Comparison of ENCODE assay signal across 25 mouse cellular contexts in the genomic region with DNA sequence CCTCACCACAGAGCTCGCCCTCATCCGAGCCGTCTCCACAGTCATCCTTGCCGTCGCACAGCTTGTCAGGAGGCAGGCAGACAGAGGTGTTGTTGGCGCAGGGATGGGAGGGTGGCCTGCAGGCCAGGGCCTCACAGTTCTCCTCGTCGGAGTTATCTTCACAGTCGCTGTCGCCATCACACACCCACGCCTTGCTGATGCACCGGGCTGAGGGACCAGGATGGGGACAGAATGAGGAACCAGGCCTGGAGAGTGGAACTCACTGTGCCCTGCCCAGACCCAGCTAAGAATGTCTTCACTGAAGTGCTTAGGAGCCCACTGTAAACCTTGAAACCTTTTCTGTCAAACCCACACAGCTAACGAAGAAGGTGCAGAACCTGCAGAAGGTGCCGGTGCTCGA. TPM values are rescaled to one million over a fixed set of nuclear protein-coding genes. Genes with fewer than 3 reads are reported as not detected.
DNase-seq lines count a peak whose midpoint lies in the region; ATAC-seq and TF ChIP-seq lines count a peak whose summit lies in the region.
"Had no signal": no experiment of that assay in that cellular context is flagged by ENCODE, and none has a peak within 500 bp of the region (broad histone marks: within the 10 kb centered on the region; RNA-seq: fewer than 3 reads in every experiment).

No protein-coding gene starts in this region.

- no peak for TF ChIP-seq EP300 in lung, postnatal 0 days (IDR thresholded peaks at IDR 0.05)

- H3K27ac ChIP-seq in lung, postnatal 0 days (ENCODE audit: low read length): no peak overlapping the region
- H3K27ac ChIP-seq: embryonic facial prominence, embryonic 15.5 days; heart, adult 2 months; heart, embryonic 13.5 days; hindbrain, embryonic 12.5 days; kidney, postnatal 0 days; liver, embryonic 13.5 days; midbrain, embryonic 12.5 days had no signal

- TF ChIP-seq CTCF in lung, postnatal 0 days (IDR thresholded peaks at IDR 0.05): no peak

- 0 out of 2 replicates have a peak, but pooled peaks cover 4% of the 10 kb centered on the region for H3K36me3 ChIP-seq in lung, postnatal 0 days (ENCODE audit: insufficient read depth, low read length)

- ATAC-seq in lung, postnatal 0 days: no peak
- ATAC-seq in megakaryocyte-erythroid progenitor cell, adult 5-6 weeks (replicated peaks; ENCODE audit: low FRiP score, low TSS enrichment, poor library complexity, severe bottlenecking): no peak
- ATAC-seq: forebrain, embryonic 14.5 days; Patski had no signal

- WGBS in lung, postnatal 0 days: 83% methylated on average over 15 of the region's 15 CpGs

- peak; percentile 37 for DNase-seq in layer of hippocampus, adult 11-12 months (ENCODE audit: low spot score)
- DNase-seq in layer of hippocampus, adult 18-20 months (ENCODE audit: low spot score in 2 of 2): no peak
- peak; percentile 41 for DNase-seq in lung, postnatal 25 days (ENCODE audit: low spot score)
- DNase-seq in lung, postnatal 0 days (ENCODE audit: low spot score): no peak
- peak; percentile 59 to 61 for DNase-seq in lung, postnatal 4 days
- no peak for DNase-seq in adrenal gland, adult 18-20 months (ENCODE audit: low spot score in 2 of 2)
- DNase-seq: adrenal gland, adult 2 months; cerebellum, adult 2 months; cerebellum, postnatal 36 days; embryo, embryonic 11 days; gastrocnemius, postnatal 10 days; heart, adult 2 months; heart, postnatal 14 days; kidney, adult 11 months; liver, embryonic 13.5 days; spleen, adult 18-20 months had no signal

- H3K9me3 ChIP-seq in lung, postnatal 0 days (ENCODE audit: low read length): no peaks in the 10 kb centered on the region
- H3K9me3 ChIP-seq: embryonic facial prominence, embryonic 15.5 days; heart, embryonic 13.5 days; hindbrain, embryonic 12.5 days; liver, embryonic 13.5 days; midbrain, embryonic 12.5 days had no signal

- H3K4me3 ChIP-seq in lung, postnatal 0 days (ENCODE audit: low read depth, low read length): no peak overlapping the region
- H3K4me3 ChIP-seq: embryonic facial prominence, embryonic 15.5 days; heart, adult 2 months; heart, embryonic 13.5 days; hindbrain, embryonic 12.5 days; liver, embryonic 13.5 days; midbrain, embryonic 12.5 days had no signal

- no peak overlapping the region for H3K9ac ChIP-seq in lung, postnatal 0 days (replicated peaks; ENCODE audit: low read depth)
- H3K9ac ChIP-seq: embryonic facial prominence, embryonic 15.5 days; heart, embryonic 13.5 days; hindbrain, embryonic 12.5 days; liver, embryonic 13.5 days; midbrain, embryonic 12.5 days had no signal

- H3K4me1 ChIP-seq in lung, postnatal 0 days (ENCODE audit: insufficient read depth, low read depth, low read length): no peaks in the 10 kb centered on the region
- H3K4me1 ChIP-seq: heart, embryonic 13.5 days; midbrain, embryonic 12.5 days had no signal

- no peak overlapping the region for H3K4me2 ChIP-seq in lung, postnatal 0 days (replicated peaks; ENCODE audit: low read depth, low read length)
- H3K4me2 ChIP-seq: embryonic facial prominence, embryonic 15.5 days; heart, embryonic 13.5 days; hindbrain, embryonic 12.5 days; liver, embryonic 13.5 days; midbrain, embryonic 12.5 days had no signal

- no peaks in the 10 kb centered on the region for H3K27me3 ChIP-seq in lung, postnatal 0 days (replicated peaks; ENCODE audit: insufficient read depth, low read length)
- H3K27me3 ChIP-seq: embryonic facial prominence, embryonic 15.5 days; heart, embryonic 13.5 days; hindbrain, embryonic 12.5 days; liver, embryonic 13.5 days; midbrain, embryonic 12.5 days; Patski had no signal

RNA-seq across cellular contexts. Expression of a gene that starts 43.0 kb away (rescaled TPM):
- total RNA-seq in layer of hippocampus, adult 18-20 months (2021): 100 to 1,000 TPM; 284 to 294 TPM
- 71.0 and 75.4 TPM in 2 replicates for polyA plus RNA-seq in lung, postnatal 0 days (2015; fragmentation: Nextera tagmentation; extraction: Ambion mirVana)
- total RNA-seq in adrenal gland, adult 18-20 months (2021): 100 to 1,000 TPM; 145 to 148 TPM
- total RNA-seq in megakaryocyte-erythroid progenitor cell, adult 5-6 weeks (2014; fragmentation: Nextera tagmentation): 0.26 TPM in 1 of 2 replicates, not detected in the other
- 0.04 TPM in 1 of 2 replicates, not detected in the other for total RNA-seq in megakaryocyte-erythroid progenitor cell, adult 5-6 weeks (2017)

RNA-seq across cellular contexts. Expression of a gene that starts 43.6 kb away (rescaled TPM):
- 1 to 10 TPM; 1.2 to 1.3 TPM for total RNA-seq in layer of hippocampus, adult 18-20 months (2021)
- 0.44 and 0.60 TPM in 2 replicates for polyA plus RNA-seq in lung, postnatal 0 days (2015; fragmentation: Nextera tagmentation; extraction: Ambion mirVana)
- 10 to 100 TPM in 1 of 2 experiments, 1 to 10 TPM in 1; 6.9 to 12.6 TPM for total RNA-seq in adrenal gland, adult 18-20 months (2021)
- not detected in 2 replicates for total RNA-seq in megakaryocyte-erythroid progenitor cell, adult 5-6 weeks (2014; fragmentation: Nextera tagmentation)
- total RNA-seq in megakaryocyte-erythroid progenitor cell, adult 5-6 weeks (2017): not detected in 2 replicates
- total RNA-seq: neutrophil, adult 5-6 weeks had no signal

RNA-seq across cellular contexts. Expression of a gene that starts 55.7 kb away (rescaled TPM):
- total RNA-seq in layer of hippocampus, adult 18-20 months (2021): 10 to 100 TPM; 24.2 to 25.3 TPM
- polyA plus RNA-seq in lung, postnatal 0 days (2015; fragmentation: Nextera tagmentation; extraction: Ambion mirVana): 27.1 and 31.0 TPM in 2 replicates
- total RNA-seq in adrenal gland, adult 18-20 months (2021): 10 to 100 TPM; 38.6 to 46.5 TPM
- total RNA-seq in megakaryocyte-erythroid progenitor cell, adult 5-6 weeks (2014; fragmentation: Nextera tagmentation): 159 and 164 TPM in 2 replicates
- total RNA-seq in megakaryocyte-erythroid progenitor cell, adult 5-6 weeks (2017): 76.6 and 87.1 TPM in 2 replicates

Comparison
In these comparisons a context has a peak if more than half of its experiments do, and no peak if none do; other contexts are left out.
1. DNase-seq: peak in layer of hippocampus, adult 11-12 months (single experiment), lung, postnatal 25 days (single experiment) and lung, postnatal 4 days (2 of 2); none in layer of hippocampus, adult 18-20 months (0 of 2), lung, postnatal 0 days (single experiment) and adrenal gland, adult 18-20 months (0 of 2).
2. RNA of a gene that starts 43.0 kb away (total RNA-seq): 284 to 294 TPM in layer of hippocampus, adult 18-20 months and 145 to 148 TPM in adrenal gland, adult 18-20 months; 0.04 to 0.26 TPM in megakaryocyte-erythroid progenitor cell, adult 5-6 weeks; every median in the first group is over 100 times any median in the second.